Mouse (Mus musculus): Measurements from ENCODE around the gene Egln1. TPM values are rescaled to one million over a fixed set of nuclear protein-coding genes. Genes with fewer than 3 reads are reported as not detected.

Gene Egln1
- polyA plus RNA-seq, 1 experiment from 2014 or later = 21.7 TPM

- Histone ChIP-seq H3K36me3 (ENCODE audit: inconsistent target) (0 out of 2 replicates have a peak, but pooled peaks cover 8% of the 10 kb centered on the region), H3K4me3 (ENCODE audit: inconsistent target) (peak overlapping the region; percentile 96), H3K27ac (peak overlapping the region; percentile 62), H3K79me2 (ENCODE audit: inconsistent target) (peaks cover 69% of the 10 kb centered on the region)
- 1% methylated on average over 8 of the region's 8 CpGs for whole genome bisulfite sequencing (ENCODE audit: missing documents)
Measured at GRCm38 (mm10) chr8:124863729-124864128, 85.4 kb downstream of the Egln1 start.

- H3K36me3 ChIP-seq (ENCODE audit: inconsistent target) = 0 out of 2 replicates have a peak, but pooled peaks cover 8% of the 10 kb centered on the region
- WGBS (ENCODE audit: missing documents) = under 1% methylated on average over 33 of the region's 33 CpGs
- H3K27ac ChIP-seq = peak overlapping the region; percentile 62
Measured at GRCm38 (mm10) chr8:124863163-124863677, 85.9 kb downstream of the Egln1 start.

GRCm38 (mm10) chr8:124862321-124863162 lies 86.6 kb downstream of the Egln1 start, which contains the start of the genes Gnpat and 2810004N23Rik:
Gene Gnpat, plus strand, starts transcription at chr8:124863033.
Gene 2810004N23Rik, minus strand, starts transcription at chr8:124863120.
- Histone ChIP-seq H3K79me2 (ENCODE audit: inconsistent target) (peaks cover 57% of the 10 kb centered on the region), H3K4me3 (ENCODE audit: inconsistent target) (peak within 1 kb of the TSS; percentile 96), H3K27ac (peak within 1 kb of the TSS; percentile 69), H3K36me3 (ENCODE audit: inconsistent target) (0 out of 2 replicates have a peak, but pooled peaks cover 8% of the 10 kb centered on the region)
- under 1% methylated on average over 55 of the region's 55 CpGs for WGBS (ENCODE audit: missing documents)

More at GRCm38 (mm10) chr8:124863163-124863677, 85.9 kb downstream of the Egln1 start:
- Histone ChIP-seq H3K79me2 (ENCODE audit: inconsistent target) (peaks cover 64% of the 10 kb centered on the region), H3K4me3 (ENCODE audit: inconsistent target) (peak overlapping the region; percentile 96)

GRCm38 (mm10) chr8:124860188-124860587 lies 88.9 kb downstream of the Egln1 start:
- Histone ChIP-seq H3K36me3 (ENCODE audit: inconsistent target) (0 out of 2 replicates have a peak, but pooled peaks cover 8% of the 10 kb centered on the region), H3K4me3 (ENCODE audit: inconsistent target) (no peak overlapping the region), H3K27ac (no peak overlapping the region), H3K79me2 (ENCODE audit: inconsistent target) (peaks cover 34% of the 10 kb centered on the region)
- WGBS (ENCODE audit: missing documents) = 97% methylated on average over 3 of the region's 3 CpGs

- no peak overlapping the region for H3K27ac ChIP-seq
- H3K79me2 ChIP-seq (ENCODE audit: inconsistent target) = peaks cover 27% of the 10 kb centered on the region
- 0 out of 2 replicates have a peak, but pooled peaks cover 8% of the 10 kb centered on the region for H3K36me3 ChIP-seq (ENCODE audit: inconsistent target)
- H3K4me3 ChIP-seq (ENCODE audit: inconsistent target) = no peak overlapping the region
Measured at GRCm38 (mm10) chr8:124859466-124859865, 89.7 kb downstream of the Egln1 start.

Other genes starting within 250 kb of the Egln1 start
- gene Ttc13, start 227.3 kb downstream of the Egln1 start, polyA plus RNA-seq (2018) = 27.1 to 40.1 TPM (median 37.6 TPM) in 3 replicates
- gene Arv1, start 227.2 kb downstream of the Egln1 start, polyA plus RNA-seq (2018) = 3.6 to 7.6 TPM (median 4.2 TPM) in 3 replicates
- gene Fam89a, start 197.5 kb downstream of the Egln1 start, polyA plus RNA-seq (2018) = not detected in 3 replicates
- not detected in 3 replicates for gene Trim67, start 156.2 kb downstream of the Egln1 start, polyA plus RNA-seq (2018)
- 34.0 to 66.4 TPM (median 41.8 TPM) in 3 replicates for gene Gnpat, start 86.3 kb downstream of the Egln1 start, polyA plus RNA-seq (2018)
- gene 2810004N23Rik, start 86.2 kb downstream of the Egln1 start, polyA plus RNA-seq (2018) = 11.3 to 24.7 TPM (median 17.6 TPM) in 3 replicates
- 8.3 to 14.5 TPM (median 12.6 TPM) in 3 replicates for gene Exoc8, start 51.6 kb downstream of the Egln1 start, polyA plus RNA-seq (2018)
- 11.4 to 15.2 TPM (median 12.6 TPM) in 3 replicates for gene Sprtn, start 51.4 kb downstream of the Egln1 start, polyA plus RNA-seq (2018)
- 32.8 to 60.5 TPM (median 37.0 TPM) in 3 replicates for gene Tsnax, start 63.7 kb upstream of the Egln1 start, polyA plus RNA-seq (2018)
- 0.56 to 2.0 TPM (median 2.0 TPM) in 3 replicates for gene Disc1, start 104.9 kb upstream of the Egln1 start, polyA plus RNA-seq (2018)